Mouse (Mus musculus) v-Abl transformed pro-B cells (cell line): ENCODE data around the gene Gm3015.
"Not testable (repeated sequence)": the region's sequence is repeated elsewhere in the genome, so short reads cannot be mapped to it uniquely, and the experiment has no call there.

Source experiments
- in situ Hi-C, 2 experiments: fragments of 400-800 bp; cut with MboI; formaldehyde crosslinking; loops; one replicate each; pipeline ENCODE4 v1.15.1; 2025; ENCODE audit not compliant: unreplicated experiment in 2 of 2

The Gm3015 gene

GRCm38 (mm10) chr14:42768721-42769120, at the start of gene Gm3015:
TSS of gene Gm3015 (minus strand) at chr14:42768821.
- in situ Hi-C loops: not testable (repeated sequence)

- in situ Hi-C loops: not testable (repeated sequence)
Observed at GRCm38 (mm10) chr14:42797887-42798286, 29.3 kb upstream of the Gm3015 start, which contains the start of gene Gm10377. TSS of gene Gm10377 (minus strand) at chr14:42797987.
